Mouse (Mus musculus) embryonic fibroblast, embryonic 13.5 days (primary cell): ENCODE data around the gene Kcnma1. TPM values are rescaled to one million over a fixed set of nuclear protein-coding genes. Genes with fewer than 3 reads are reported as not detected.

Source experiments
- H3K27ac ChIP-seq: 2 replicates; pipeline ENCODE4 v1.5.1; 2012; ENCODE audit warnings: low read length, control low read depth, inconsistent platforms; ENCODE audit not compliant: insufficient read depth
- H3K4me1 ChIP-seq: 2 replicates; pipeline ENCODE4 v1.6.1; 2011; ENCODE audit warnings: low read length; ENCODE audit not compliant: control insufficient read depth, insufficient read depth
- H3K4me3 ChIP-seq: 2 replicates; pipeline ENCODE4 v1.5.1; 2011; ENCODE audit warnings: mild to moderate bottlenecking, control low read depth, low read length; ENCODE audit not compliant: insufficient read depth
- CTCF ChIP-seq: IDR thresholded peaks from 2 replicates; pipeline ENCODE4 v1.5.1; 2011; ENCODE audit warnings: mild to moderate bottlenecking, control low read depth, low read length, moderate library complexity, borderline replicate concordance; ENCODE audit not compliant: insufficient read depth
- POLR2A ChIP-seq: IDR thresholded peaks from 2 replicates; pipeline ENCODE4 v1.6.1; 2011; ENCODE audit warnings: low read depth, mild to moderate bottlenecking, control low read depth, low read length, moderate library complexity
- polyA plus RNA-seq: library from polyadenylated mRNA; stranded (reverse); fragments of >200 nt; gene quantifications from 2 replicates; pipeline ENCODE4 v1.2.4, GENCODE M21; 2011; ENCODE audit warnings: low read depth; ENCODE audit not compliant: missing spikeins, insufficient read length

The Kcnma1 gene
- polyA plus RNA-seq, 1 experiment: 5.9 TPM

GRCm38 (mm10) chr14:23748011-23748410 is 266.3 kb downstream of the Kcnma1 start:
- Histone ChIP-seq H3K4me1 (peaks cover 3% of the 10 kb centered on the region; the same call in 1 of the 2 replicates), H3K27ac (no peak overlapping the region), H3K4me3 (no peak overlapping the region)
- no peak for TF ChIP-seq CTCF

GRCm38 (mm10) chr14:23746976-23747375 is 267.3 kb downstream of the Kcnma1 start:
- TF ChIP-seq POLR2A (no peak), CTCF (no peak)
- Histone ChIP-seq H3K27ac (no peak overlapping the region), H3K4me3 (no peak overlapping the region), H3K4me1 (peaks cover 3% of the 10 kb centered on the region; the same call in 1 of the 2 replicates)

GRCm38 (mm10) chr14:23741531-23741930 is 272.8 kb downstream of the Kcnma1 start:
- no peak overlapping the region for H3K27ac ChIP-seq
- no peak overlapping the region for H3K4me3 ChIP-seq
- H3K4me1 ChIP-seq: no peaks in the 10 kb centered on the region
- no peak for TF ChIP-seq POLR2A
- TF ChIP-seq CTCF: no peak

GRCm38 (mm10) chr14:23734200-23734599 is 280.1 kb downstream of the Kcnma1 start:
- Histone ChIP-seq H3K27ac (no peak overlapping the region), H3K4me1 (no peaks in the 10 kb centered on the region), H3K4me3 (no peak overlapping the region)
- no peak for TF ChIP-seq POLR2A
- TF ChIP-seq CTCF: no peak

- TF ChIP-seq POLR2A (no peak), CTCF (no peak)
- H3K27ac ChIP-seq: no peak overlapping the region
These were observed 284.9 kb downstream of the Kcnma1 start for GRCm38 (mm10) chr14:23729377-23729776.

GRCm38 (mm10) chr14:23723701-23724430 is 290.4 kb downstream of the Kcnma1 start:
- TF ChIP-seq POLR2A (no peak), CTCF (no peak)
- no peak overlapping the region for H3K27ac ChIP-seq
- no peaks in the 10 kb centered on the region for H3K4me1 ChIP-seq
- H3K4me3 ChIP-seq: no peak overlapping the region

More at GRCm38 (mm10) chr14:23729377-23729776, 284.9 kb downstream of the Kcnma1 start:
- H3K4me3 ChIP-seq: no peak overlapping the region
- H3K4me1 ChIP-seq: no peaks in the 10 kb centered on the region

- Histone ChIP-seq H3K4me3 (no peak overlapping the region), H3K27ac (no peak overlapping the region), H3K4me1 (no peaks in the 10 kb centered on the region)
- TF ChIP-seq CTCF: no peak
- no peak for TF ChIP-seq POLR2A
These were observed 295.0 kb downstream of the Kcnma1 start for GRCm38 (mm10) chr14:23719246-23719645.

GRCm38 (mm10) chr14:23718667-23719066 is 295.6 kb downstream of the Kcnma1 start:
- H3K4me1 ChIP-seq: no peaks in the 10 kb centered on the region
- no peak overlapping the region for H3K4me3 ChIP-seq
- TF ChIP-seq CTCF: no peak
- TF ChIP-seq POLR2A: no peak
- H3K27ac ChIP-seq: no peak overlapping the region

- Histone ChIP-seq H3K27ac (no peak overlapping the region), H3K4me3 (no peak overlapping the region), H3K4me1 (no peaks in the 10 kb centered on the region)
- TF ChIP-seq CTCF (no peak), POLR2A (no peak)
These were observed 299.7 kb downstream of the Kcnma1 start for GRCm38 (mm10) chr14:23714396-23715131.

- Histone ChIP-seq H3K4me3 (no peak overlapping the region), H3K27ac (no peak overlapping the region), H3K4me1 (no peaks in the 10 kb centered on the region)
- TF ChIP-seq CTCF (no peak), POLR2A (no peak)
These were observed 301.4 kb downstream of the Kcnma1 start for GRCm38 (mm10) chr14:23712891-23713290.

- Histone ChIP-seq H3K4me1 (no peaks in the 10 kb centered on the region), H3K27ac (no peak overlapping the region), H3K4me3 (no peak overlapping the region)
- TF ChIP-seq POLR2A: no peak
- TF ChIP-seq CTCF: no peak
These were observed 303.3 kb downstream of the Kcnma1 start for GRCm38 (mm10) chr14:23710954-23711353.
